Mouse (Mus musculus): ENCODE data around the gene Slc9a5. TPM values are rescaled to one million over a fixed set of nuclear protein-coding genes. Genes with fewer than 3 reads are reported as not detected.

Slc9a5 gene
- polyA plus RNA-seq, 1 experiment from 2014 or later = 6.0 TPM

DNA sequence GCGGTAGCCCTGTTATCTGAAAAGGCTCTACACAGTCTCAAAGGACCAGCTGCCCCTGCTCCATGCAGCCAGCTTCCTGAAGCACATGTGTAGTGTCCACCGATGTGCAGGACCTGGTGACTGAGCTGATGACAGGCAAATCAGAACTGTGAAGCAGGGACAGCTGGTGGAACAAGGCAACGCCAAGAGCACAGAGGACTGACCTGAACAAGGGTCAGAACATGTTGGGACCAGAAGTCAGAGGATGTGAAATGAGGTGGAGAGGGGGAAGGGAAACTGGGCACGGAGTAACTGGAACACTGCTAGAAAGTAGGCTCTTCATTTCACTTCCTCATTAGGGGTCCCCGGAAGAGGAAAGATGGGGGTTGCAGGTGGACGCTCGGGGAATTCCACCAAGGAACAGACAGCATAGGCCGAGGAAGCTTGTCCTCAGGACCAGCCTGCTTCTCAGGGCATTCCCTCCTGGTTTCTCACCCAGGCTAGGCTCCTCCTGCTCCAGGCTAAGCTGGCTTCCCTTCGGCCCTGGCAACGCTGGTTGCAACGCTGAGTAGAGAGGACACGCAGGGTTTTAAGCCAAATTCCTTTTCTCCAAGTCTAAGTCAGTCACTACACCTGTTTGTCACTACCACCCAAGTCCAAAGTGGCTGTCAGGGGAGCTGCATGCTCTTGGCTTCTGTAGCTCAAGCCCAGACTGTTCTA is 44.6 kb downstream of the Slc9a5 start:
- Histone ChIP-seq H3K9me3 (no peaks in the 10 kb centered on the region), H3K36me3 (no peaks in the 10 kb centered on the region), H3K27ac (no peak overlapping the region), H3K4me3 (no peak overlapping the region), H3K9ac (no peak overlapping the region), H3K4me1 (no peaks in the 10 kb centered on the region), H3K27me3 (no peaks in the 10 kb centered on the region), H3K4me2 (no peak overlapping the region)
- 89% methylated on average over 12 of the region's 12 CpGs for WGBS
- no peak for ATAC-seq (ENCODE audit: insufficient number of reproducible peaks, insufficient read depth, low FRiP score, low TSS enrichment, low read depth)

DNA sequence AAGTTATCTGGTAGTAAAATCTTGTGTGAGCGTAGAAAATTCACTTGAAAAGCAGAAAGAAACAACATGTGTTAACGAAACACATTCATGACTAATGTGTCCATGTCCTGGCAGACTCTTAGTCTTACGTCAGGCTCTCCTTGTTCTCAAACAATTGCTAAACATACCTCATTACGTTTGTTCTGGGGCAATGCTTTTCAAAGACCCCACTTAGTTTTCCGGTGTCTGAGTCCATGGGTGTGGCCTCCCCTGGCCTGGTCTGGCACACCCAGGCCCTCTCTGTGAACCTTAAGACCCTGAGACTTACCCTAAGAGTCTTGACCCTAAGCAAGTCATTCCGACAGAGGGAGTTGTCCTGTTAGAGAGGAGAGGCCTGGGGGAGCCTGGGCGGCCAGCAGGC is 45.3 kb downstream of the Slc9a5 start:
- WGBS = 73% methylated on average over 7 of the region's 7 CpGs
- ATAC-seq (ENCODE audit: insufficient number of reproducible peaks, insufficient read depth, low FRiP score, low TSS enrichment, low read depth) = no peak
- Histone ChIP-seq H3K4me3 (no peak overlapping the region), H3K9me3 (no peaks in the 10 kb centered on the region), H3K36me3 (no peaks in the 10 kb centered on the region), H3K27ac (no peak overlapping the region), H3K4me1 (no peaks in the 10 kb centered on the region), H3K4me2 (no peak overlapping the region), H3K27me3 (no peaks in the 10 kb centered on the region), H3K9ac (no peak overlapping the region)

DNA sequence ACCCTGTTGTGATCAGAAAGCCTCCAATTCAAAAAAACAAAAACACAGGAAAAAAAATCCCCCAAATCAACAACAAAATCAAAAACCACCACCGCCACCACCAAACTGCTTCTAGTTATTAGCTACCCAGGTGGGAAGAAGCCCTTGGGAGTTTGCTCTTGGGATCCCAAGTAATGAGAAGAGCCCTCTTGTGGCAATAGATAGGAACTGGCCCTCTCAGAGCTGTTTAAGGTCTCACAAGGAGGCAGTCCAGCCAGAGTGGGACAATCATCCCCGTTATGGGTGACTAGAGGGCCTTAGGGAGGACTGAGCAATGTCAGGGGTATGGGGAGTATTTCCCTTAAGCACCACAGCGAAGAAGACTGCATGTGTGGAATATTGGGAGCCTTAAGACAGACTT is 49.1 kb downstream of the Slc9a5 start:
- H3K27ac ChIP-seq = no peak overlapping the region
- H3K27me3 ChIP-seq = no peaks in the 10 kb centered on the region
- no peak overlapping the region for H3K4me3 ChIP-seq
- H3K4me1 ChIP-seq = no peaks in the 10 kb centered on the region
- H3K36me3 ChIP-seq = no peaks in the 10 kb centered on the region
- H3K9me3 ChIP-seq = no peaks in the 10 kb centered on the region
- no peak overlapping the region for H3K9ac ChIP-seq
- no peak for ATAC-seq (ENCODE audit: insufficient number of reproducible peaks, insufficient read depth, low FRiP score, low TSS enrichment, low read depth)
- H3K4me2 ChIP-seq = no peak overlapping the region
- 40% methylated on average over 3 of the region's 3 CpGs for WGBS

DNA sequence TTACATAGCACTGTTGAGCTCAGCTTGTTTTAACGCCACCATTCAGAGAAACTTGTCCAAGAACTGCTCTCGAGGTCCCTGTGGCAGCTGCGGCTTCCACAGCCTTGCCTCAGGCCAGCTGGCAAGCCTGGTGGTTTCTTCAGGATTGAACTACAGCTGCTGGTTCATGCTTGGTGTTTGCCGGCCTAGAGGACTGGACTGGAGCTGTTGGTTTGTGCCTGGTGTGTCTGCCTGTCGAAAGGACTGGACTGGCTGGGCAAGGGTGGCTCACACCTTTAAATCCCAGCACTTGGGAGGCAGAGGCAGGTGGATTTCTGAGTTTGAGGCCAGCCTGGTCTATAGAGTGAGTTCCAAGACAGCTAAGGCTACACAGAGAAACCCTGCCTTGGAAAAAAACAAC is 51.4 kb downstream of the Slc9a5 start:
- 83% methylated on average over 5 of the region's 5 CpGs for WGBS
- no peak for ATAC-seq (ENCODE audit: insufficient number of reproducible peaks, insufficient read depth, low FRiP score, low TSS enrichment, low read depth)
- no peak overlapping the region for H3K4me3 ChIP-seq
- H3K4me2 ChIP-seq = no peak overlapping the region
- no peaks in the 10 kb centered on the region for H3K9me3 ChIP-seq
- no peaks in the 10 kb centered on the region for H3K27me3 ChIP-seq
- H3K27ac ChIP-seq = no peak overlapping the region
- no peak overlapping the region for H3K9ac ChIP-seq
- H3K36me3 ChIP-seq = no peaks in the 10 kb centered on the region
- H3K4me1 ChIP-seq = no peaks in the 10 kb centered on the region

DNA sequence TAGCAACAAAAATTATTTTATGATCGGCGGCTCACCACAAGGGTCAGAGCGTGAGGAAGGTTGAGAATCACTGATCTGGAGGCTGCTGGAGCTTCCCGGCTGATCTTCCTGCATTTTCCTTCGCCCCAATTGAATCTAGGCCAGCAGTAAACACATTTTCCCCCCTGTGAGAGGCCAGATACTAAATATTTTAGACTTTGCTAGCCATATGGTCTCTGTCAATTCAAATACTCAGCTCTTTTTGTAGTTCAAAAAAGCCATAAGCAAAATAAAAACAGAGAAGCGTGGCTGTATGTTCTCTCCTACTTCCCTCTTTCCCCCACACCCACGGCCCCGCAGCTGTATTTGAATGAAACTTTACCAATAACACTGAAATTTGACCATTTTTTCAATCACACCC is 54.8 kb downstream of the Slc9a5 start:
- WGBS = 81% methylated on average over 8 of the region's 8 CpGs
- Histone ChIP-seq H3K9ac (no peak overlapping the region), H3K4me1 (no peaks in the 10 kb centered on the region), H3K36me3 (no peaks in the 10 kb centered on the region), H3K4me2 (no peak overlapping the region), H3K9me3 (no peaks in the 10 kb centered on the region), H3K4me3 (no peak overlapping the region), H3K27ac (no peak overlapping the region), H3K27me3 (no peaks in the 10 kb centered on the region)
- no peak for ATAC-seq (ENCODE audit: insufficient number of reproducible peaks, insufficient read depth, low FRiP score, low TSS enrichment, low read depth)

DNA sequence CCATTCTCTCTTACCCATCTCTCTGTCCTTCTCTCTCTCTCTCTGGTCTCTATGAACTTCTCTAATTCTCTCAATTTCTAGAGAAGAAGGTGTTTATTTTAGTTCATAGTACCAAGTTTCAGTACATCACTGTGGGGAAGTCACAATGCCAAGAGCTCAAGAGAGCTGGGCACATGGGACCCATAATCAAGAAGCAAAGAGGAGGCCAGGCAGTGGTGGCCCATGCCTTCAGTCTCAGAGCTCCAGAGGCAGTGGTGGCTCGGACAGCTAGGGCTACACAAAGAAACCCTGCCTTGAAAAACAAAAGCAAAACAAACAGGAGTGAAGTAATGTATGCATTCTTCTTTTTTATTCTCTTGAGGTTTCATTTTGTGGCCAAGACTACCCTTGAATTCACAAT is 55.9 kb downstream of the Slc9a5 start:
- Histone ChIP-seq H3K4me1 (no peaks in the 10 kb centered on the region), H3K4me3 (no peak overlapping the region), H3K27me3 (no peaks in the 10 kb centered on the region), H3K4me2 (no peak overlapping the region), H3K36me3 (no peaks in the 10 kb centered on the region), H3K9ac (no peak overlapping the region), H3K9me3 (no peaks in the 10 kb centered on the region), H3K27ac (no peak overlapping the region)
- no peak for ATAC-seq (ENCODE audit: insufficient number of reproducible peaks, insufficient read depth, low FRiP score, low TSS enrichment, low read depth)
- 56% methylated on average over 1 of the region's 1 CpGs for WGBS

DNA sequence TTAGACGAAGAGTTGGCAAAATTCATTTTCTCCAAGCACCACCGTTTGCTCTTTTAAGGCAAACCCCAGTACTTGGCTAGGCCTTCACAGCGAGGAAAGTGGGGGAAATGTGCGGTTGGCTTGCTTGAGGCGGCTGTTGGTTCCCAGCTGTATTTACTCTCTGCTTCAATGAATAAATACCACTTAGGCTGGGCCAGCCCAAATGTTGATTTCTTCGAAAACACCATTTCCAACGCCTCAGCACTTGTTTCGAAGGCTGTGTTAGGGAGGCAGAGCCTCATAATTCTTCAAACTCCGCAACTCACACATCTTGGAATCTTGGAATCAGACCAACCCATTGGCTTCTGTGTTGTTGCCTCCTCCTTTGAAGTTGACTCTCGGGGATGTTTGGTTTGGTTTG is 57.8 kb downstream of the Slc9a5 start:
- Histone ChIP-seq H3K9ac (no peak overlapping the region), H3K4me1 (no peaks in the 10 kb centered on the region), H3K4me3 (no peak overlapping the region), H3K36me3 (no peaks in the 10 kb centered on the region), H3K9me3 (no peaks in the 10 kb centered on the region), H3K27ac (no peak overlapping the region), H3K27me3 (no peaks in the 10 kb centered on the region), H3K4me2 (no peak overlapping the region)
- 78% methylated on average over 10 of the region's 10 CpGs for WGBS
- no peak for ATAC-seq (ENCODE audit: insufficient number of reproducible peaks, insufficient read depth, low FRiP score, low TSS enrichment, low read depth)

DNA sequence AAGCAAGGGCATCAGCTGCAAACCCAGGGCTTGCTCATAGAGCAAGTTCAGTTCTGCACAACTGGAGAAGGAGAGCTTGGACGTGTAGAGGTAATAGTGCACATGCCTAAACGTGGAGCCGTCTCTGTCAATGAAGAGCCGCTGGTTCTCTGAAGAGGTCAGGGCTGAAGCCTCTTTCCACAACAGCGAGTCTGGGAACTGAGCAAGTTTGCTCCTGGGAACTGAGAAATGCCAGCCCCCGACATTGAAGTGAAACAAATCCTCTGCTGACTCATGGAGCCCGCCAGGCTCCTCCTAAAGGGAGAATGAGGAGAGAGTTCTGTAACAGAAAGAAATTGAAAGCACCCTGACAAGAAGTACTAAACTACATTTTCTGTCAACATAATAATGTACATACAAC is 59.7 kb downstream of the Slc9a5 start:
- H3K4me2 ChIP-seq = no peak overlapping the region
- 66% methylated on average over 7 of the region's 7 CpGs for WGBS
- no peak overlapping the region for H3K4me3 ChIP-seq
- peaks cover 2% of the 10 kb centered on the region for H3K4me1 ChIP-seq
- H3K36me3 ChIP-seq = no peaks in the 10 kb centered on the region
- H3K27ac ChIP-seq = no peak overlapping the region
- no peak for ATAC-seq (ENCODE audit: insufficient number of reproducible peaks, insufficient read depth, low FRiP score, low TSS enrichment, low read depth)
- H3K9ac ChIP-seq = no peak overlapping the region
- H3K27me3 ChIP-seq = peaks cover 16% of the 10 kb centered on the region
- H3K9me3 ChIP-seq = no peaks in the 10 kb centered on the region

DNA sequence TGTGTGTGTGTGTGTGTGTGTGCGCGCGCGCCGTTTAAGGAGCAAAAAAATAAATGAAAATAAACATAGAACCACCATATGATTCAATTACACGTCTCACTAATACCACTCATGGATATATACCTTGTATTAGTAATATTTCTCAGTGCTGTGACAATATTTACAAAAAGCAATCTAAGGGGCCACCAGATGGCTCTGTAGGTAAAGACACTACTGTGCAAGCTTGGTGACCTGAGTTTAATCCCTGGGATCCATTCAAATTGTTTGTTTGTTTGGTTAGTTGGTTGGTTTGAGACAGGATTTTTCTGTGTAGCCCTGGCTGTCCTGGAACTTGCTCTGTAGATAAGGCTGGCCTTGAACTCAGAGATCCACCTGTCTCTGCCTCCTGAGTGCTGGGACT is 61.3 kb downstream of the Slc9a5 start:
- Histone ChIP-seq H3K4me1 (peaks cover 7% of the 10 kb centered on the region), H3K9ac (no peak overlapping the region), H3K9me3 (no peaks in the 10 kb centered on the region), H3K27ac (no peak overlapping the region), H3K4me3 (no peak overlapping the region), H3K27me3 (peaks cover 32% of the 10 kb centered on the region), H3K36me3 (no peaks in the 10 kb centered on the region), H3K4me2 (no peak overlapping the region)
- WGBS = 98% methylated on average over 6 of the region's 6 CpGs
- ATAC-seq (ENCODE audit: insufficient number of reproducible peaks, insufficient read depth, low FRiP score, low TSS enrichment, low read depth) = no peak

DNA sequence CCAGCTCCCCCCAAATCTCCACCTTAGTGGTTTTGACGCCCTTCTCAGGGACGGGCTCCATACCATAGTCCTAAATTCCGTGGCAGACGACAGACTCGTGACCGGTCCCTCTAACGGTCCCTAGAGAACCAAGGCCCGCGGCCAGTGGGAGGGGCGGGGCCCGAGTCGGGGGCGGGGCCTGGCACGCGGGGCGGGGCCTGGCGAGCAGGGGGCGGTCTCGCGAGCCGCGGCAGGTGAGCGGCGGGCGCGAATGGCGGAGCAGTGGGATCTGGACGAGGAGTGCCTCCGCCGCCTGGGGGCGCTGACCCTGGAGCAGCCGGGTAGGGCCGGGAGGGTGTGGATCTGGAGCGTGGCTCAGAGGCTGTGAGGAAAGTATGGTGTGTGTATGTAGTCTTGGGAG is 64.7 kb downstream of the Slc9a5 start, which contains the start of the genes Kctd19 and Lrrc36:
TSS of gene Kctd19 (minus strand) at position 112 of the 400 bp plus-strand sequence.
TSS of gene Lrrc36 (plus strand) at position 181 of the 400 bp plus-strand sequence.
- H3K9me3 ChIP-seq = no peaks in the 10 kb centered on the region
- H3K36me3 ChIP-seq = no peaks in the 10 kb centered on the region
- peaks cover 40% of the 10 kb centered on the region for H3K27me3 ChIP-seq
- peak within 1 kb of the TSS; percentile 58 for H3K4me2 ChIP-seq
- peak within 1 kb of the TSS; percentile 35 for H3K4me3 ChIP-seq
- H3K9ac ChIP-seq = 0 out of 2 replicates have a peak within 1 kb of the TSS, but pooled peaks have one; percentile 16
- H3K27ac ChIP-seq = no peak within 1 kb of the TSS
- 0 out of 2 replicates have a peak, but pooled peaks have one; percentile 37 for ATAC-seq (ENCODE audit: insufficient number of reproducible peaks, insufficient read depth, low FRiP score, low TSS enrichment, low read depth)
- 2% methylated on average over 33 of the region's 34 CpGs for WGBS
- H3K4me1 ChIP-seq = peaks cover 7% of the 10 kb centered on the region

DNA sequence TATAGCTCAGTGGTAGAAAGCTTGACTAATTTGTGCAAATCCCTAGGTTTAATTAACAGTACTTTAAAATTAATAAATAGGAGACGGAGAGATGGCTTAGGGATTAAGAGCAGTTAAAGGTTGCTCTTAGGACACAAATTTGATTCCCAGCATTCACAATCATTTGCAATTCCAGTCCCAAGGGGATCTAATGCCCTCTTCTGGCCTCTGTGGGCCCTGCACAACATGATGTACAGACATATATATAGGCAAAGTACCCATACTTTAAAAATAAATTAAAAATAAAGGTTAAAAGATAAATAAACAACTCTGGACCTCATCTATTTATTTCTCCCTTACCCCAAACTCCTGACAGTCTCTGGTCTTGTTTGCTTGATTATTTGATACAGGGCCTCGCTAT is 70.3 kb downstream of the Slc9a5 start:
- Histone ChIP-seq H3K27me3 (peaks cover 18% of the 10 kb centered on the region), H3K36me3 (no peaks in the 10 kb centered on the region), H3K9ac (no peak overlapping the region), H3K4me3 (no peak overlapping the region), H3K9me3 (no peaks in the 10 kb centered on the region), H3K4me1 (no peaks in the 10 kb centered on the region), H3K27ac (no peak overlapping the region), H3K4me2 (no peak overlapping the region)
- no peak for ATAC-seq (ENCODE audit: insufficient number of reproducible peaks, insufficient read depth, low FRiP score, low TSS enrichment, low read depth)
- WGBS = 73% methylated on average over 2 of the region's 2 CpGs
